Mouse (Mus musculus) ZHBTc4 (cell line): ENCODE measurements around the gene Mta2.
"Not testable (repeated sequence)": the region's sequence is repeated elsewhere in the genome, so short reads cannot be mapped to it uniquely, and the experiment has no call there.

Experiments
- DNase-seq: peaks from one replicate; pipeline ENCODE4 v3.0.0-alpha.2; 2011; ENCODE audit warnings: low read depth, low spot score

Mta2 gene

GRCm38 (mm10) chr19:8966590-8967372 is 25.1 kb downstream of the Mta2 start, which contains the start of gene Eef1g:
Gene Eef1g, plus strand, starts transcription at chr19:8967041.
- peak; percentile 100 for DNase-seq

- no peak for DNase-seq
Measured at GRCm38 (mm10) chr19:8967373-8967743, 25.7 kb downstream of the Mta2 start.

GRCm38 (mm10) chr19:8967893-8968292 is 26.2 kb downstream of the Mta2 start:
- no peak for DNase-seq

GRCm38 (mm10) chr19:8972491-8972890 is 30.8 kb downstream of the Mta2 start:
- not testable (repeated sequence) for DNase-seq

GRCm38 (mm10) chr19:8974638-8975037 is 33.0 kb downstream of the Mta2 start:
- no peak for DNase-seq

- DNase-seq = no peak
Measured at GRCm38 (mm10) chr19:8975491-8975890, 33.8 kb downstream of the Mta2 start.

GRCm38 (mm10) chr19:8976535-8976934 is 34.9 kb downstream of the Mta2 start:
- peak; percentile 85 for DNase-seq

GRCm38 (mm10) chr19:8980771-8981170 is 39.1 kb downstream of the Mta2 start:
- DNase-seq = peak; percentile 60

- no peak for DNase-seq
Measured at GRCm38 (mm10) chr19:8981450-8982168, 39.9 kb downstream of the Mta2 start.

GRCm38 (mm10) chr19:8982303-8983149 is 40.9 kb downstream of the Mta2 start:
- DNase-seq = peak; percentile 64

- no peak for DNase-seq
Measured at GRCm38 (mm10) chr19:8983150-8983650, 41.5 kb downstream of the Mta2 start.

GRCm38 (mm10) chr19:8984255-8984868 is 42.7 kb downstream of the Mta2 start:
- DNase-seq = peak; percentile 56

- DNase-seq = peak; percentile 2
Measured at GRCm38 (mm10) chr19:8985891-8986290, 44.2 kb downstream of the Mta2 start.

- DNase-seq = peak; percentile 4
Measured at GRCm38 (mm10) chr19:8987816-8988215, 46.1 kb downstream of the Mta2 start.

- peak; percentile 51 for DNase-seq
Measured at GRCm38 (mm10) chr19:8988346-8989065, 46.8 kb downstream of the Mta2 start.

- peak; percentile 81 for DNase-seq
Measured at GRCm38 (mm10) chr19:8989066-8989566, 47.4 kb downstream of the Mta2 start, which contains the start of gene Ahnak. Gene Ahnak, plus strand, starts transcription at chr19:8989284.

GRCm38 (mm10) chr19:8989567-8990431 is 48.1 kb downstream of the Mta2 start:
- peak; percentile 96 for DNase-seq

- DNase-seq = no peak
Measured at GRCm38 (mm10) chr19:8990432-8991102, 48.9 kb downstream of the Mta2 start.
